Mouse (Mus musculus): Measurements from ENCODE around the gene Armc2. TPM values are rescaled to one million over a fixed set of nuclear protein-coding genes. Genes with fewer than 3 reads are reported as not detected.

Gene Armc2
- total and polyA plus RNA-seq, 3 experiments, result 0.34 to 0.99 (median 0.90) TPM

DNA sequence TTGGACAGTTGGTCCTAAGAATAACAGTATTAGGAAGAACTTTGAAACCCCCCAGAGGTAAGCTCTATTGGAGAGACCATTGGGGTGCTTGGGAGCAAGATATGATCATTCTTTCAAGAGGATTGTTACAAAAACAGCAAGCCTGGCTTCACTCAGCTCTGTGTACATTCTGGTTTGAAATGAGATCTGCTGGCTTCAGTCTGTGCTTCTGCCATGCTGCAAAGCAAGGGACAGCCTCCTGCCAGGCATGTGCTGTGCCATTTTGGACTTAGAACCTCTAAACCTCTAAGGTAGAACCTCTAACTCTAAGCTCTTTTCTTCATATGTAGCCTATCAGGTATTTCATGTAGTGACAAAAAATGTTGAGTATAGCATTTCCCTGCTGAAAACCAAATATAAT is 142.6 kb downstream of the Armc2 start:
- TF ChIP-seq UBTF (IDR thresholded peaks at IDR 0.05; ENCODE audit: low read depth, low read length) (no peak), KAT2A (IDR thresholded peaks at IDR 0.05; ENCODE audit: insufficient replicate concordance, low read length) (no peak)
- DNase-seq (ENCODE audit: extremely low read depth), result no peak

DNA sequence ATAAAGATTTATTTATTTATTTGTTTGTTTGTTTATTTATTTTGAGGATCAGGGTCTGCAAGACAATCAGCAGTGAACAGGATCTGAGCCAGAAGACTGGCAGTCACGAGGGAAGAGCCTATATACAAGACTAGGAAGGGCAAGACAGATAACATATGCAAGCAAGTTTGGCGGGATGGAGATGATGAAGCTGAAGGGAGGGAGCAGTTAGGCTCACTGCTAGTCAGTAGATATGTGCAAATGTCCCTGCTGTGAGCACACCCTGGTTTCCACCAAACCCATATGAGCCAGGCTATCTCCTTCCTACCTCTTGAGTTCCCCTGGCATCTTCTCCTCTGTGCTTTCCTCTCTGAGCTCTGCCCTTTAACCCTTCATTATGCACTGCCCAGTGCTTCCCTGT is 146.7 kb downstream of the Armc2 start:
- Histone ChIP-seq H3K4me3 (replicated peaks in 1 of 3; ENCODE audit: low read depth in 2 of 3, low read length in 2 of 3, poor library complexity in 1 of 3) (no peak overlapping the region), H3K4me2 (ENCODE audit: insufficient read depth, low read depth, poor library complexity, severe bottlenecking) (no peak overlapping the region), H3K27me3 (replicated peaks) (no peaks in the 10 kb centered on the region), H3K9me3 (replicated peaks; ENCODE audit: low read length) (no peaks in the 10 kb centered on the region), H3K4me1 (ENCODE audit: control insufficient read depth in 1 of 2, insufficient read depth in 2 of 2) (peaks cover 0 to 24% of the 10 kb centered on the region in 2 experiments; a peak in 2 of 4 replicates), H3K79me2 (replicated peaks; ENCODE audit: control insufficient read depth, extremely low read depth, insufficient read depth, poor library complexity, severe bottlenecking) (no peaks in the 10 kb centered on the region), H3K27ac (ENCODE audit: insufficient read depth, low read depth) (no peak overlapping the region), H3K9ac (ENCODE audit: insufficient read depth, low read depth) (no peak overlapping the region), H3K36me3 (replicated peaks in 1 of 2; ENCODE audit: control insufficient read depth in 1 of 2, insufficient read depth in 1 of 2, low read length in 1 of 2) (peaks cover 0 to 2% of the 10 kb centered on the region in 2 experiments)
- TF ChIP-seq MAZ (IDR thresholded peaks at IDR 0.05; ENCODE audit: low read depth, low read length) (no peak), SMC3 (IDR thresholded peaks at IDR 0.05; ENCODE audit: low read depth, low read length) (no peak), ZNF384 (IDR thresholded peaks at IDR 0.05; ENCODE audit: low read depth, low read length) (no peak), KAT2A (IDR thresholded peaks at IDR 0.05; ENCODE audit: insufficient replicate concordance, low read length) (no peak), EP300 (IDR thresholded peaks at IDR 0.05; ENCODE audit: low read length) (no peak), CHD2 (IDR thresholded peaks at IDR 0.05; ENCODE audit: low read length) (no peak), JUN (IDR thresholded peaks at IDR 0.05; ENCODE audit: insufficient read depth, low read depth, low read length) (no peak), PAX5 (IDR thresholded peaks at IDR 0.05; ENCODE audit: low read length) (no peak), ELF1 (IDR thresholded peaks at IDR 0.05; ENCODE audit: low read depth, low read length) (no peak), MAX (IDR thresholded peaks at IDR 0.05; ENCODE audit: low read length) (no peak), ETS1 (conservative IDR thresholded peaks at IDR 0.05; ENCODE audit: low read depth, low read length) (no peak)
- dilution Hi-C loops (cut with MboI; ENCODE audit: extremely low pct_ligation_motif_present, extremely low pct_unique_long_range_greater_than_20kb, low sequenced_read_pairs) (no loop called here), in situ Hi-C loops (cut with MboI; ENCODE audit: low pct_ligation_motif_present, low pct_unique_long_range_greater_than_20kb, low sequenced_read_pairs) (no loop called here)
- no peak for DNase-seq (ENCODE audit: extremely low read depth)

More for the DNA sequence above, 142.6 kb downstream of the Armc2 start:
- no peak overlapping the region for H3K4me3 ChIP-seq (replicated peaks in 1 of 3; ENCODE audit: low read depth in 2 of 3, low read length in 2 of 3, poor library complexity in 1 of 3)
- H3K27ac ChIP-seq (ENCODE audit: insufficient read depth, low read depth), result no peak overlapping the region
- peaks cover 0 to 15% of the 10 kb centered on the region in 2 experiments; a peak in 2 of 4 replicates for H3K4me1 ChIP-seq (ENCODE audit: control insufficient read depth in 1 of 2, insufficient read depth in 2 of 2)
- H3K36me3 ChIP-seq (replicated peaks in 1 of 2; ENCODE audit: control insufficient read depth in 1 of 2, insufficient read depth in 1 of 2, low read length in 1 of 2), result peaks cover 0 to 2% of the 10 kb centered on the region in 2 experiments
- in situ Hi-C loops (cut with MboI; ENCODE audit: low pct_ligation_motif_present, low pct_unique_long_range_greater_than_20kb, low sequenced_read_pairs), result no loop called here
- no peak overlapping the region for H3K9ac ChIP-seq (ENCODE audit: insufficient read depth, low read depth)
- dilution Hi-C loops (cut with MboI; ENCODE audit: extremely low pct_ligation_motif_present, extremely low pct_unique_long_range_greater_than_20kb, low sequenced_read_pairs), result no loop called here
- no peaks in the 10 kb centered on the region for H3K9me3 ChIP-seq (replicated peaks; ENCODE audit: low read length)
- H3K27me3 ChIP-seq (replicated peaks), result no peaks in the 10 kb centered on the region
- no peaks in the 10 kb centered on the region for H3K79me2 ChIP-seq (replicated peaks; ENCODE audit: control insufficient read depth, extremely low read depth, insufficient read depth, poor library complexity, severe bottlenecking)
- H3K4me2 ChIP-seq (ENCODE audit: insufficient read depth, low read depth, poor library complexity, severe bottlenecking), result no peak overlapping the region

DNA sequence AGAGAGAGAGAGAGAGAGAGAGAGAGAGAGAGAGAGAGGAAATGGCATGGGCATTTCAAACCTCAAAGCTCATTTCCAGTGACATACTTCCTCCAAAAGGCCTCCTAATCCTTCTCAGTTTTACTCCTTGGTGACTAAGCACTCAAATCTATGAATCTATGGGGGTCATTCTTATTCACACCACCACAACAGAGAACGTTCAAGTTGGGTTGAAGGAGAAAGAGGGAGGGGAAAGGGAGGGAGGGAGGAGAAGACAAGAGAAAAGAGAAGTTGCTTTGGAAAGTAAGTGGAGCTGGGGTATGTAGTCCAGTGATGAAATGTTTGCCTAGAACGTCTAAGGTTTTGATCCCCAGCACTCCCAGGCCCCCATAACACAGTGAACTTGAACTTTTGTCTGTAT is 148.1 kb downstream of the Armc2 start:
- Histone ChIP-seq H3K79me2 (replicated peaks; ENCODE audit: control insufficient read depth, extremely low read depth, insufficient read depth, poor library complexity, severe bottlenecking) (no peaks in the 10 kb centered on the region), H3K9ac (ENCODE audit: insufficient read depth, low read depth) (no peak overlapping the region), H3K27me3 (replicated peaks) (no peaks in the 10 kb centered on the region), H3K4me2 (ENCODE audit: insufficient read depth, low read depth, poor library complexity, severe bottlenecking) (no peak overlapping the region), H3K9me3 (replicated peaks; ENCODE audit: low read length) (no peaks in the 10 kb centered on the region), H3K27ac (ENCODE audit: insufficient read depth, low read depth) (no peak overlapping the region), H3K4me3 (replicated peaks in 1 of 3; ENCODE audit: low read depth in 2 of 3, low read length in 2 of 3, poor library complexity in 1 of 3) (no peak overlapping the region), H3K4me1 (ENCODE audit: control insufficient read depth in 1 of 2, insufficient read depth in 2 of 2) (peaks cover 0 to 27% of the 10 kb centered on the region in 2 experiments; a peak in 2 of 4 replicates), H3K36me3 (replicated peaks in 1 of 2; ENCODE audit: control insufficient read depth in 1 of 2, insufficient read depth in 1 of 2, low read length in 1 of 2) (peaks cover 0 to 2% of the 10 kb centered on the region in 2 experiments)
- dilution Hi-C loops (cut with MboI; ENCODE audit: extremely low pct_ligation_motif_present, extremely low pct_unique_long_range_greater_than_20kb, low sequenced_read_pairs) (no loop called here), in situ Hi-C loops (cut with MboI; ENCODE audit: low pct_ligation_motif_present, low pct_unique_long_range_greater_than_20kb, low sequenced_read_pairs) (no loop called here)
- DNase-seq (ENCODE audit: extremely low read depth), result peak; percentile 24
- no peak for TF ChIP-seq RCOR1 (conservative IDR thresholded peaks at IDR 0.05; ENCODE audit: low read depth, low read length)
- TF ChIP-seq MAX (IDR thresholded peaks at IDR 0.05; ENCODE audit: low read length), result no peak
- TF ChIP-seq BHLHE40 (IDR thresholded peaks at IDR 0.05; ENCODE audit: low read depth, low read length), result no peak
- no peak for TF ChIP-seq SIN3A (IDR thresholded peaks at IDR 0.05; ENCODE audit: low read length)
- TF ChIP-seq POLR2AphosphoS2 (IDR thresholded peaks at IDR 0.05; ENCODE audit: low read depth, low read length), result no peak
- no peak for TF ChIP-seq ZC3H11A (IDR thresholded peaks at IDR 0.05; ENCODE audit: low read depth, low read length)
- TF ChIP-seq TBP (conservative IDR thresholded peaks at IDR 0.05; ENCODE audit: low read depth, low read length), result no peak
- no peak for TF ChIP-seq USF2 (conservative IDR thresholded peaks at IDR 0.05; ENCODE audit: low read depth, low read length)
- TF ChIP-seq POLR2A (IDR thresholded peaks at IDR 0.05; ENCODE audit: low read depth, low read length), result no peak
- no peak for TF ChIP-seq ZKSCAN1 (IDR thresholded peaks at IDR 0.05; ENCODE audit: borderline replicate concordance, low read depth, low read length)
- TF ChIP-seq RAD21 (IDR thresholded peaks at IDR 0.05; ENCODE audit: low read depth, low read length), result no peak
- TF ChIP-seq JUND (conservative IDR thresholded peaks at IDR 0.05; ENCODE audit: low read depth, low read length), result no peak
- no peak for TF ChIP-seq TCF12 (IDR thresholded peaks at IDR 0.05; ENCODE audit: low read depth, low read length)
- no peak for TF ChIP-seq CTCF (conservative IDR thresholded peaks at IDR 0.05 in 1 of 2, IDR thresholded peaks at IDR 0.05 in 1 of 2; ENCODE audit: low read depth in 2 of 2, low read length in 2 of 2)
- no peak for TF ChIP-seq NRF1 (IDR thresholded peaks at IDR 0.05; ENCODE audit: low read depth, low read length)
- no peak for TF ChIP-seq ELF1 (IDR thresholded peaks at IDR 0.05; ENCODE audit: low read depth, low read length)
- TF ChIP-seq E2F4 (IDR thresholded peaks at IDR 0.05; ENCODE audit: insufficient replicate concordance, low read depth, low read length), result no peak
- no peak for TF ChIP-seq KAT2A (IDR thresholded peaks at IDR 0.05; ENCODE audit: insufficient replicate concordance, low read length)
- TF ChIP-seq ETS1 (conservative IDR thresholded peaks at IDR 0.05; ENCODE audit: low read depth, low read length), result no peak

Data from CH12.LX (cell line).